Mouse (Mus musculus): ENCODE measurements around the gene Hk1.

DNA sequence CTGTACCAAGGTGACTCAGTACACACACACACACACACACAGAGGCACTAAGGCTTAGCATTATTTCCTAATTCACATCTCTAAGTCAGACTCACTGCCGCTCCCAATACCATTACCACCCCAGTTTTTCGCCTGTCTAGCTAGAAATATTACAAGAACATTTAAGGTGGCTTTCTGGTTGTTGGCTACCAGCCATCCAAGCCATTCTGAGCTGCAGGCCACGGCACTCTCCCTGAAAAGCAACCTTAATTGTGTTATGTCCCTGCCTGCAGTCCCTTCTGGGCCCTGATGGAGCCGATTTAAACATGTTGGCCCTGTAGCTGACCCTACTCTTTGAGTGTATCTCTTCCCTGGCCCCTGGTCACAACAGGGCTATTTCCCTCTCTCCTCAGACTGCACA, 37.8 kb downstream of the Hk1 start:
- TF ChIP-seq GATA1 (IDR thresholded peaks at IDR 0.05; ENCODE audit: borderline replicate concordance, low read length) (no peak), POLR2AphosphoS5 (IDR thresholded peaks at IDR 0.05; ENCODE audit: insufficient replicate concordance, low read depth, low read length) (no peak), CTCF (IDR thresholded peaks at IDR 0.05; ENCODE audit: low read depth, low read length) (no peak), GATA2 (IDR thresholded peaks at IDR 0.05; ENCODE audit: borderline replicate concordance, low read depth, low read length) (no peak)
